Mouse (Mus musculus): ENCODE data around the gene Rarres2. TPM values are rescaled to one million over a fixed set of nuclear protein-coding genes. Genes with fewer than 3 reads are reported as not detected.

Gene Rarres2
- polyA plus RNA-seq (2015; fragmentation: Nextera tagmentation; extraction: Ambion mirVana), result 154 and 162 TPM in 2 replicates

- Histone ChIP-seq H3K4me1 (replicated peaks; ENCODE audit: control insufficient read depth, insufficient read depth, low read length) (0 out of 2 replicates have a peak, but pooled peaks cover 7% of the 10 kb centered on the region), H3K27ac (ENCODE audit: low read depth, low read length) (peak within 1 kb of the TSS; percentile 28), H3K27me3 (replicated peaks; ENCODE audit: control insufficient read depth, insufficient read depth, low read length) (no peaks in the 10 kb centered on the region), H3K9me3 (ENCODE audit: control insufficient read depth) (no peaks in the 10 kb centered on the region), H3K4me3 (ENCODE audit: low read depth, low read length) (peak within 1 kb of the TSS; percentile 18), H3K36me3 (ENCODE audit: control insufficient read depth, insufficient read depth) (no peaks in the 10 kb centered on the region; the same call in 1 of the 2 replicates), H3K9ac (ENCODE audit: low read depth, low read length) (0 out of 2 replicates have a peak within 1 kb of the TSS, but pooled peaks have one; percentile 26), H3K4me2 (replicated peaks; ENCODE audit: low read depth) (peak within 1 kb of the TSS; percentile 47)
- no peak for ATAC-seq
- TF ChIP-seq CTCF (IDR thresholded peaks at IDR 0.05; ENCODE audit: low read depth), result no peak
- 36% methylated on average over 6 of the region's 6 CpGs for WGBS
These were observed at the start of gene Rarres2 for GRCm38 (mm10) chr6:48572572-48573061. Rarres2 (minus strand) TSS chr6:48572789.

DNA sequence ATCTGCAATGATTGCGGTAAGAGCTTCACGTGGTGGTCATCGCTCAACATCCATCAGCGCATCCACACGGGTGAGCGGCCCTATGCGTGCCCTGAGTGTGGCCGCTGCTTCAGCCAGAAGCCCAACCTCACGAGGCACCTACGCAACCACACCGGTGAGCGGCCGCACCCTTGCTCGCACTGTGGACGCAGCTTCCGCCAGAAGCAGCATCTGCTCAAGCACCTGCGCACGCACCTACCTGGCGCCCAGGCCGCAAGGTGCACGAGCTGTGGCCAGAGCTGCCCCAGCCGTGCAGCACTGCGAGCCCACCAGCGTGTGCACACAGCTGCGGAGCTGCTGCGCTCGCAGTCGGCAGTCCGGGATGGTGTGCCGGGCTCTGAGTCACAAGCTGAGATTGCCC lies 47.4 kb upstream of the Rarres2 start:
- ATAC-seq, result no peak
- H3K36me3 ChIP-seq (ENCODE audit: control insufficient read depth, insufficient read depth), result peaks cover 26% of the 10 kb centered on the region
- no peak overlapping the region for H3K4me2 ChIP-seq (replicated peaks; ENCODE audit: low read depth)
- no peak overlapping the region for H3K9ac ChIP-seq (ENCODE audit: low read depth, low read length)
- WGBS, result 95% methylated on average over 30 of the region's 30 CpGs
- H3K27me3 ChIP-seq (replicated peaks; ENCODE audit: control insufficient read depth, insufficient read depth, low read length), result no peaks in the 10 kb centered on the region
- H3K9me3 ChIP-seq (ENCODE audit: control insufficient read depth), result no peaks in the 10 kb centered on the region
- no peak for TF ChIP-seq CTCF (IDR thresholded peaks at IDR 0.05; ENCODE audit: low read depth)
- H3K4me1 ChIP-seq (replicated peaks; ENCODE audit: control insufficient read depth, insufficient read depth, low read length), result no peaks in the 10 kb centered on the region
- no peak overlapping the region for H3K27ac ChIP-seq (ENCODE audit: low read depth, low read length)
- H3K4me3 ChIP-seq (ENCODE audit: low read depth, low read length), result no peak overlapping the region

- 0 out of 2 replicates have a peak, but pooled peaks have one; percentile 28 for ATAC-seq
- no peak for TF ChIP-seq CTCF (IDR thresholded peaks at IDR 0.05; ENCODE audit: low read depth)
- WGBS, result 42% methylated on average over 5 of the region's 5 CpGs
- Histone ChIP-seq H3K36me3 (ENCODE audit: control insufficient read depth, insufficient read depth) (peaks cover 23% of the 10 kb centered on the region), H3K9me3 (ENCODE audit: control insufficient read depth) (no peaks in the 10 kb centered on the region), H3K4me1 (replicated peaks; ENCODE audit: control insufficient read depth, insufficient read depth, low read length) (no peaks in the 10 kb centered on the region), H3K4me3 (ENCODE audit: low read depth, low read length) (no peak overlapping the region), H3K9ac (ENCODE audit: low read depth, low read length) (no peak overlapping the region), H3K27ac (ENCODE audit: low read depth, low read length) (no peak overlapping the region), H3K27me3 (replicated peaks; ENCODE audit: control insufficient read depth, insufficient read depth, low read length) (no peaks in the 10 kb centered on the region), H3K4me2 (replicated peaks; ENCODE audit: low read depth) (no peak overlapping the region)
These were observed 42.2 kb upstream of the Rarres2 start for GRCm38 (mm10) chr6:48614756-48615155.

DNA sequence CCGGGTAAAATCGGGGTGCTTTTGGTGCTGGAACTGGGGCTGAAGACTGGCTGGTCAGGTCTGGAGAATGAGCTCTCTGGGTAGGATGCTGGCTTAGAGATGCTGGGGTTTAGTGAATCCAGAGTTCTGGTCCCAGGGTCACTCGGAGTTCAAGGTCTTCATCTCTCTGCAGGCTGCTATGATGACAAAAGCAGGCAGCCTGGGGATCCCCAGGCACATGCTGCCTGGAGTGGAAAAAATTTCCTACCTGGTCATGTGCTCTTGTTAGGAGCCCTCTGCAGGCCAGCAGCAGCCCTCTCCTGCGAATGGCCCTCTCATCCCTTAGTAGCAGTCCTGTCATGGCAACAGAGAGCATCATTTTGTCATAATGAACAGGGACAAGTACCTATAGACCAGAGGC lies 40.9 kb upstream of the Rarres2 start:
- no peaks in the 10 kb centered on the region for H3K4me1 ChIP-seq (replicated peaks; ENCODE audit: control insufficient read depth, insufficient read depth, low read length)
- TF ChIP-seq CTCF (IDR thresholded peaks at IDR 0.05; ENCODE audit: low read depth), result no peak
- no peaks in the 10 kb centered on the region for H3K9me3 ChIP-seq (ENCODE audit: control insufficient read depth)
- H3K4me3 ChIP-seq (ENCODE audit: low read depth, low read length), result no peak overlapping the region
- H3K27ac ChIP-seq (ENCODE audit: low read depth, low read length), result no peak overlapping the region
- WGBS, result 92% methylated on average over 4 of the region's 4 CpGs
- no peaks in the 10 kb centered on the region for H3K27me3 ChIP-seq (replicated peaks; ENCODE audit: control insufficient read depth, insufficient read depth, low read length)
- peaks cover 13% of the 10 kb centered on the region; the same call in 1 of the 2 replicates for H3K36me3 ChIP-seq (ENCODE audit: control insufficient read depth, insufficient read depth)
- H3K4me2 ChIP-seq (replicated peaks; ENCODE audit: low read depth), result no peak overlapping the region
- no peak overlapping the region for H3K9ac ChIP-seq (ENCODE audit: low read depth, low read length)
- ATAC-seq, result no peak

DNA sequence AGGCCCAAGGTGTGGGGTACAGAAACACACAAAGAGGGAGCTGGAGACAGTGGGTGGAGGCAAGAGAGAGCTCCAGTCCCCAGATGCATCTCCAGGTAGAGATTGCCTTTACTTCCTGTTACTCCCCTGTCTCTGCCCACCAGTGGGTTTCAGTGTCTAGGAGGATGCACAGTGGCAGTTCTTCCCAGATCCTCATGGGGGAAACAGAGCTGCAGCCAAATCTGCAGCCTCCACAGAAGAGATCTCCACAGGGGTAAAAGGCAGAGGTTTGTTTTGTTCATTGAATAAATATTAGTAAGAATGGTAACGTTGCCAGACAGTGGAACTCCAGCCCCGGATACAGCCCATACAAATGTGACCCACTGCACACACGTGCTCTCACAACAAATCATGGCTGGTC lies 38.1 kb upstream of the Rarres2 start:
- Histone ChIP-seq H3K36me3 (ENCODE audit: control insufficient read depth, insufficient read depth) (peaks cover 8% of the 10 kb centered on the region; the same call in 1 of the 2 replicates), H3K4me2 (replicated peaks; ENCODE audit: low read depth) (no peak overlapping the region), H3K4me3 (ENCODE audit: low read depth, low read length) (no peak overlapping the region), H3K27ac (ENCODE audit: low read depth, low read length) (no peak overlapping the region), H3K4me1 (replicated peaks; ENCODE audit: control insufficient read depth, insufficient read depth, low read length) (no peaks in the 10 kb centered on the region), H3K9me3 (ENCODE audit: control insufficient read depth) (no peaks in the 10 kb centered on the region), H3K27me3 (replicated peaks; ENCODE audit: control insufficient read depth, insufficient read depth, low read length) (no peaks in the 10 kb centered on the region), H3K9ac (ENCODE audit: low read depth, low read length) (no peak overlapping the region)
- peak; percentile 52 for TF ChIP-seq CTCF (IDR thresholded peaks at IDR 0.05; ENCODE audit: low read depth)
- ATAC-seq, result no peak
- WGBS, result 51% methylated on average over 3 of the region's 3 CpGs

DNA sequence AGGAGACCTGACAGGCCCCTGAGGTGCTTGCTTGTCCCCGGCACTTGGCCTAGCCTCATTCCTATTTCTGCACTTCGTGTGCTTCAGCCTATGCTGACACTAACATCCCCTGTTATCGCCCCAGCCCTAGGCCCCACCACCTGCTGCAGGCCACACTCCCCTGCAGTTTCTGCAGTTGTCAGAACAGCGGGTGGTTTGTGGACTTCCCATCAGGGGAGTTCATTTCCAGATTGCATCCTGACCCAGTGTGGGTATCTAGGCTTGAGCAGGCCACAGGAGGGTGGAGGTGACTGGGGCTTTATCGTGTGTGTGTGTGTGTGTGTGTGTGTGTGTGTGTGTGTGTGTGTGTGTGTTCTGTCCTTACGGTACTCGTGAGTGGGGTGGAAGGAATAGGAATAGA lies 36.9 kb upstream of the Rarres2 start:
- Histone ChIP-seq H3K4me2 (replicated peaks; ENCODE audit: low read depth) (no peak overlapping the region), H3K9ac (ENCODE audit: low read depth, low read length) (no peak overlapping the region), H3K4me3 (ENCODE audit: low read depth, low read length) (no peak overlapping the region), H3K36me3 (ENCODE audit: control insufficient read depth, insufficient read depth) (peaks cover 8% of the 10 kb centered on the region; the same call in 1 of the 2 replicates), H3K27me3 (replicated peaks; ENCODE audit: control insufficient read depth, insufficient read depth, low read length) (no peaks in the 10 kb centered on the region), H3K9me3 (ENCODE audit: control insufficient read depth) (no peaks in the 10 kb centered on the region), H3K27ac (ENCODE audit: low read depth, low read length) (no peak overlapping the region), H3K4me1 (replicated peaks; ENCODE audit: control insufficient read depth, insufficient read depth, low read length) (no peaks in the 10 kb centered on the region)
- ATAC-seq, result no peak
- TF ChIP-seq CTCF (IDR thresholded peaks at IDR 0.05; ENCODE audit: low read depth), result no peak
- WGBS, result 69% methylated on average over 7 of the region's 7 CpGs

All from intestine, postnatal 0 days (tissue).